Mouse (Mus musculus) lung, adult 2 months (tissue): ENCODE data around the gene Brca2.

Experiments used
- CTCF ChIP-seq: fragments of 200-500 bp; IDR thresholded peaks from 2 replicates; pipeline ENCODE4 v1.5.1; 2011; ENCODE audit warnings: mild to moderate bottlenecking, low read length, control low read depth; ENCODE audit not compliant: insufficient read depth
- POLR2A ChIP-seq: fragments of 200-500 bp; IDR thresholded peaks from 2 replicates; pipeline ENCODE4 v1.6.1; 2011; ENCODE audit warnings: low read depth, mild to moderate bottlenecking, control low read depth, low read length, borderline replicate concordance; ENCODE audit errors: extremely low read depth

- TF ChIP-seq POLR2A = no peak
- no peak for TF ChIP-seq CTCF
Observed at GRCm38 (mm10) chr5:150581180-150581579, 58.8 kb downstream of the Brca2 start.
